Mouse (Mus musculus): ENCODE measurements around the gene Dedd. TPM values are rescaled to one million over a fixed set of nuclear protein-coding genes. Genes with fewer than 3 reads are reported as not detected.
"Not testable (repeated sequence)": the region's sequence is repeated elsewhere in the genome, so short reads cannot be mapped to it uniquely, and the experiment has no call there.

The Dedd gene
- polyA plus RNA-seq, 1 experiment: not detected

DNA sequence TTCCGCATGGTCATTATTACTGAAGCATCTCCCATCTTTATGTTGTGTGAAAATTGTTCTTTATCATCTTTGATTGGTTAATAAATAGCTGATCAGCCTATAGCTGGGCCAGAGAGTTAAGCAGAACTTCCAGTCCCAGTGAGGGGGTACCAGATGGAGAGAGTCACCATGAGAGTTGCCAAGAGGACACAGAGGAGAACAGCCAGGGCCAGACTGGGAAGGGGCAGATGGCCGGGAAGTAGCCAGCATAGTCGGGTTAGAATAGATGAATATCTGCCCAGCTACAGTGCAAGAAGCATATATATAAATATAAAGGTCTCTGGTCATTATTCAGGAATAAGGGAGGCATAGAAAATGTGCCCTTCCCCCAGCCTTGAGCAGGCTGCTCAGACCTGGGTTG lies 30.7 kb upstream of the Dedd start:
- Histone ChIP-seq H3K4me1 (ENCODE audit: control insufficient read depth, insufficient read depth, low read length) (no peaks in the 10 kb centered on the region), H3K27ac (ENCODE audit: insufficient read depth, low read depth, low read length) (no peak overlapping the region), H3K4me3 (ENCODE audit: insufficient read depth, low read depth, low read length) (no peak overlapping the region)
- TF ChIP-seq CTCF (IDR thresholded peaks at IDR 0.05; ENCODE audit: insufficient read depth, low read depth, low read length) (no peak), POLR2A (IDR thresholded peaks at IDR 0.05; ENCODE audit: insufficient read depth, low read depth, low read length) (no peak)
- WGBS: 72% methylated on average over 3 of the region's 3 CpGs

DNA sequence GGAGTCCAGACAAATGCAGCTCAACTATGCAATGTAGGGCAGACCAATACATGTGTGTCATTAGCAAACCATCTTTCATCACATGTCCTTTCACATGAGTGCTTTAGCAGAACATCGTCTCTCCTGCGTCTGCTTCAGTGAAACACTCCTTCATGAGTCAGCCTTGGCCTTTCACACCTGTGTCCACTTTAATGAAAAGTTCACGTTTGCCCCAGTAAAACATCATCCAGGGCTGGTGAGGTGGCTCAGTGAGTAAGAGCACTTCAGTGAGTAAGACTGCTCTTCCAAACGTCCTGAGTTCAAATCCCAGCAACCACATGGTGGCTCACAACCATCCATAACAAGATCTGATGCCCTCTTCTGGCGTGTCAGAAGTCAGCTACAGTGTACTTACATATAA lies 22.8 kb upstream of the Dedd start:
- not testable (repeated sequence) for H3K4me3 ChIP-seq (ENCODE audit: insufficient read depth, low read depth, low read length); H3K27ac ChIP-seq (ENCODE audit: insufficient read depth, low read depth, low read length); H3K4me1 ChIP-seq (ENCODE audit: control insufficient read depth, insufficient read depth, low read length)
- 66% methylated on average over 5 of the region's 5 CpGs for WGBS

DNA sequence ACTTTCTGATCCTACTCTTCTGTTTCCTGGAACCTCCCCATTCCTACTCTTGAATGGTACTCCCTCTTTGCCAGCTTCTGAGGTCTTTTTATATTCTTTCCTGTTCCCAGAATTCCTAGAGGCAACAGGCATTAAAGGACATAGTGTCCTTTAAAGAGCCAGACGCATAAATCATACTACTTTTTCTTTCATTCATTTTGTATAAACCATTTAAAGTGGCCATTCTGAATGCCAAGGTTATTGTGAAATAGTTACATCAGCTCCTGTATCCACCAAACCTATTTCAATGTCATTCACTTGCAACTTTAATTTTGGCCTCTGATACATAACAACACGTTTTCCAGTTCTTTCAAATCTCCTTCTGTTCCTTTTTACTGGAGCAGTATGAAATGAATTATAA lies 19.6 kb upstream of the Dedd start:
- Histone ChIP-seq H3K4me3 (ENCODE audit: insufficient read depth, low read depth, low read length) (no peak overlapping the region), H3K27ac (ENCODE audit: insufficient read depth, low read depth, low read length) (no peak overlapping the region), H3K4me1 (ENCODE audit: control insufficient read depth, insufficient read depth, low read length) (no peaks in the 10 kb centered on the region)
- TF ChIP-seq POLR2A (IDR thresholded peaks at IDR 0.05; ENCODE audit: insufficient read depth, low read depth, low read length) (no peak), CTCF (IDR thresholded peaks at IDR 0.05; ENCODE audit: insufficient read depth, low read depth, low read length) (no peak)
- WGBS: 45% methylated on average over 2 of the region's 2 CpGs

DNA sequence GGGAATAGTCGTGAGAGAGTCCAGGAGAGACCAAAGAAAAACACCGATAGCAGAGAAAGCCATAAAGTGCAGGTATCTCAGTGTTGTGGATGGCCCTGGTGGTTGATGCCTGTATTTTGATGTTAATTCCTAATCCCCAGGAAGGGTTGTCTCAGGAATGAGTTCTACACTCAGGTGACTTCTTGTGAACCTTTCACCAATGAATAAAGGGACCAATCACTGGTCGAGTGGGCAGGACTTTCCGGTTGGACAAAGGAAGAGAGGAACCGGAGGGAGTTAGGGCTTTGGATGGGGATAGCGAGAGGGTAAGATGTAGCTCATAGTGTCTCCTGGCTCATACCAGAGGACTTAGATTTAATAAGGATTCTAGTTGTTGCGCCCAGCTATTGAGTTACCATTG lies 9.2 kb upstream of the Dedd start:
- Histone ChIP-seq H3K4me1 (ENCODE audit: control insufficient read depth, insufficient read depth, low read length) (no peaks in the 10 kb centered on the region), H3K27ac (ENCODE audit: insufficient read depth, low read depth, low read length) (no peak overlapping the region), H3K4me3 (ENCODE audit: insufficient read depth, low read depth, low read length) (no peak overlapping the region)
- WGBS: 20% methylated on average over 7 of the region's 7 CpGs
- TF ChIP-seq POLR2A (IDR thresholded peaks at IDR 0.05; ENCODE audit: insufficient read depth, low read depth, low read length) (no peak), CTCF (IDR thresholded peaks at IDR 0.05; ENCODE audit: insufficient read depth, low read depth, low read length) (no peak)

DNA sequence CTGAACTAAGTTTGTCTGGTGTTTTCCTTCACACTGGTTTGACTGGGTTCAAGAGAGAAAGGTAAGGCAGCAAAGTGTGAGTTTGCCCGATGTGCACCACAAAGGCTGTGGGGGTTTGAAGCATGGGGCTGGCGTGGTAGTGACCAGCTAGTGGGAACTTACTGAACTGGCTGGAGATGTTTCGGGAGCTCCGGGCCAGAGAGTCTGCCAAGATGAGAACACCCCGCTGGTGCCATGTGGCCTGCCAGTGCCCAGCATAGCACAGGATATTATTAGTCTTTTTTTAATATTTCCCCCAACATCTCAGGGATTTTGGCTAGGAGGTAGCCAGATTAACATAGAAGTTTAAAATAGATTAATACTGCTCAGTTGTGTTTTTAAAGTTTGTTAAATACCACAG lies 8.8 kb upstream of the Dedd start:
- no peak overlapping the region for H3K27ac ChIP-seq (ENCODE audit: insufficient read depth, low read depth, low read length)
- WGBS: 21% methylated on average over 5 of the region's 5 CpGs
- H3K4me1 ChIP-seq (ENCODE audit: control insufficient read depth, insufficient read depth, low read length): no peaks in the 10 kb centered on the region
- no peak overlapping the region for H3K4me3 ChIP-seq (ENCODE audit: insufficient read depth, low read depth, low read length)
- no peak for TF ChIP-seq POLR2A (IDR thresholded peaks at IDR 0.05; ENCODE audit: insufficient read depth, low read depth, low read length)
- no peak for TF ChIP-seq CTCF (IDR thresholded peaks at IDR 0.05; ENCODE audit: insufficient read depth, low read depth, low read length)

DNA sequence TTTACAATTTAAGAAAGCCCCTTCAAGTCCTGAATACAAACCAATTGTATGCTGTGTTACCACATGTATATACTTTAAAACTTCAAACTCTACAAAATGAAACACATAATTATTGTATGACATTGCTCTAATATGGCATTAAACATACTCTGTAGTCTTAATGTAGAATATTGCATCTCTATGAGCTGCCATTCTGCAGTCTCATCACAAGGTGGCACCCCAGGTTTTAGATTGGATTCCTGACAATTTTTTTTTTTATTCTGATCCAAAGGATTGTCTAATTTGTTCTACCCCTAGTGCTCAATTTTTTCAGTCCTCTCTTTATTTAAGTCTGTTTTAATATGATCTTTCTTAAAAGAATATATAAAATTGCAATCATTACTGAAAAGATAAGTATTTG lies 7.5 kb upstream of the Dedd start:
- Histone ChIP-seq H3K4me1 (ENCODE audit: control insufficient read depth, insufficient read depth, low read length) (no peaks in the 10 kb centered on the region), H3K27ac (ENCODE audit: insufficient read depth, low read depth, low read length) (no peak overlapping the region), H3K4me3 (ENCODE audit: insufficient read depth, low read depth, low read length) (no peak overlapping the region)
- TF ChIP-seq CTCF (IDR thresholded peaks at IDR 0.05; ENCODE audit: insufficient read depth, low read depth, low read length): no peak
- no peak for TF ChIP-seq POLR2A (IDR thresholded peaks at IDR 0.05; ENCODE audit: insufficient read depth, low read depth, low read length)

DNA sequence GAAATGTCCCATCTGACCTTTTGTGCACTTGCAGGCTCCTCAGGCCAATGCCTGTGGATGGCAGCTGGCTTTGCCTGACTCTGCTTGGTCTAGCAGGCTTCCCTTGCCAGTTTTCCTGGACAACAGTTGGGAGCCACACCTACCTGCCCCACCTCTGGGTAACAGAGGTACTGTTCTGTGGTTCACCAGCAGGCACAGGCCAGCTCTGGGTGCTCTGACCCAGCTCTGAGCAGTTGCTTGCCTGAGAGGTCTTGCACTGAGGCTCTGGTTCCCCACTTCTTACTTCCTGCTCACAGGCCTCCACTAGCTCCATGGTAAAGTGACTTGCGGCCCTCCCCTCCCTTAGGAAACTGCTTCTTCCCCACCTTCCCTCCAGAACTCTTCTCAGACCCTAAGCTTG lies 6.9 kb upstream of the Dedd start:
- H3K27ac ChIP-seq (ENCODE audit: insufficient read depth, low read depth, low read length): no peak overlapping the region
- 84% methylated on average over 1 of the region's 1 CpGs for WGBS
- H3K4me1 ChIP-seq (ENCODE audit: control insufficient read depth, insufficient read depth, low read length): 0 out of 2 replicates have a peak, but pooled peaks cover 3% of the 10 kb centered on the region
- no peak overlapping the region for H3K4me3 ChIP-seq (ENCODE audit: insufficient read depth, low read depth, low read length)
- TF ChIP-seq POLR2A (IDR thresholded peaks at IDR 0.05; ENCODE audit: insufficient read depth, low read depth, low read length): no peak
- TF ChIP-seq CTCF (IDR thresholded peaks at IDR 0.05; ENCODE audit: insufficient read depth, low read depth, low read length): no peak

DNA sequence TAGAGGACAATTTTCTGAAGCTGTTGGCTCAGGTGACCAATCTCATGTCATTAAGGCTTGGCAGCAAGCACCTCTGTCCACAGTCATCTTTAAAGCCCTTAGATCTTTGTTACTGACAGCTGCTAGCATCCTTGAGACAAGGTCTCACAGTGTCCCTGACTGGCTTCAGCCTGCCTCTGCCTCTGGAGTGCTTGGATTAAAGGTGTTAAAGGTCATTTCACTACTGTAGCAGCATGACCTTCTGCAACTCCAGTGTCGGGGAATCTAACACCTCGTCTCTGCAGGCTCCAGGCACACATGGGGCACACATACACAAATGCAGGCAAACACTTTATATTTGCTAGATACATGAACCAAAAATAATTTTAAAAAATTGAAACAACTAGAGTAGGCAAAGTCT lies 3.4 kb upstream of the Dedd start:
- no peak overlapping the region for H3K27ac ChIP-seq (ENCODE audit: insufficient read depth, low read depth, low read length)
- no peak overlapping the region for H3K4me3 ChIP-seq (ENCODE audit: insufficient read depth, low read depth, low read length)
- H3K4me1 ChIP-seq (ENCODE audit: control insufficient read depth, insufficient read depth, low read length): 0 out of 2 replicates have a peak, but pooled peaks cover 3% of the 10 kb centered on the region
- WGBS: 92% methylated on average over 2 of the region's 2 CpGs
- TF ChIP-seq POLR2A (IDR thresholded peaks at IDR 0.05; ENCODE audit: insufficient read depth, low read depth, low read length) (no peak), CTCF (IDR thresholded peaks at IDR 0.05; ENCODE audit: insufficient read depth, low read depth, low read length) (no peak)

DNA sequence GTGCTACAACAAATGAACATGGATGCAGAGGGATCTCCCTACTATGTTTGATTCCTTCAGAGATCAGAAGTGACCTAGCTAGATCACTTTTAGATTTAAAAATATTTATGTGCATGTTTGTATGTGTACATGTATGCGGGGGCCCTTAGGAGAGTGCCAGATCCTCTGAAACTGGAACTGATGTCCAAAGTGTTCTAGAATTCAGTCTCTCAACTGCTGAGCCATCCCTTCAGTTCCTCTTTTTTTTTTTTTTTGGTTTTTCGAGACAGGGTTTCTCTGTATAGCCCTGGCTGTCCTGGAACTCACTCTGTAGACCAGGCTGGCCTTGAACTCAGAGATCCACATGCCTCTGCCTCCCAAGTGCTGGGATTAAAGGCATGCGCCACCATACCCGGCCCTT lies 2.4 kb upstream of the Dedd start:
- H3K4me3 ChIP-seq (ENCODE audit: insufficient read depth, low read depth, low read length); H3K4me1 ChIP-seq (ENCODE audit: control insufficient read depth, insufficient read depth, low read length); H3K27ac ChIP-seq (ENCODE audit: insufficient read depth, low read depth, low read length): not testable (repeated sequence)
- WGBS: 78% methylated on average over 4 of the region's 4 CpGs

DNA sequence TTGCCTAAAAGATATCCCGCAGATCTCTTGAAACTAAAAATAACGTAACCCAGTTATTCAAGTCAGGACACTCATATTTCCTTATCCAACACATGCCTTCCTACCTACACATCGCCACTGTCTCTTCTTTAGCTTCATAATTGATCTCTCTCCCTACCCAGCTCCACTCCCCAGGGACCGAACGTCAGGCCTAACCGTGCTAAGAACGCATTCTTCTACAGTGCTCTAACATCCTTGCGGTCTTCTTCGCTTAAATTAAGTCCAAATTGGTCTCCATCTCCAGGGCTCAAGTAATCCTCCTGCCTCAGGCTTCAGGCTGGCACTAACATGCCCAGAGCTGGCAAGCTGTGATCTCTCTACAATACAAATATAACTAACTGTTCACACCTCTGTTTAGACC lies 701 bp upstream of the Dedd start:
- Histone ChIP-seq H3K27ac (ENCODE audit: insufficient read depth, low read depth, low read length) (peak overlapping the region; percentile 89), H3K4me3 (ENCODE audit: insufficient read depth, low read depth, low read length) (peak overlapping the region; percentile 61), H3K4me1 (ENCODE audit: control insufficient read depth, insufficient read depth, low read length) (0 out of 2 replicates have a peak, but pooled peaks cover 3% of the 10 kb centered on the region)
- no peak for TF ChIP-seq POLR2A (IDR thresholded peaks at IDR 0.05; ENCODE audit: insufficient read depth, low read depth, low read length)
- TF ChIP-seq CTCF (IDR thresholded peaks at IDR 0.05; ENCODE audit: insufficient read depth, low read depth, low read length): no peak
- WGBS: 17% methylated on average over 9 of the region's 9 CpGs

Measured in olfactory bulb, adult 2 months (tissue).